Mouse (Mus musculus) cerebellum, adult 9-10 months (tissue): ENCODE measurements around the gene Ttc36.

Experiments
- DNase-seq: peaks from one replicate; pipeline ENCODE4 v3.0.0; 2022

Ttc36 gene

DNA sequence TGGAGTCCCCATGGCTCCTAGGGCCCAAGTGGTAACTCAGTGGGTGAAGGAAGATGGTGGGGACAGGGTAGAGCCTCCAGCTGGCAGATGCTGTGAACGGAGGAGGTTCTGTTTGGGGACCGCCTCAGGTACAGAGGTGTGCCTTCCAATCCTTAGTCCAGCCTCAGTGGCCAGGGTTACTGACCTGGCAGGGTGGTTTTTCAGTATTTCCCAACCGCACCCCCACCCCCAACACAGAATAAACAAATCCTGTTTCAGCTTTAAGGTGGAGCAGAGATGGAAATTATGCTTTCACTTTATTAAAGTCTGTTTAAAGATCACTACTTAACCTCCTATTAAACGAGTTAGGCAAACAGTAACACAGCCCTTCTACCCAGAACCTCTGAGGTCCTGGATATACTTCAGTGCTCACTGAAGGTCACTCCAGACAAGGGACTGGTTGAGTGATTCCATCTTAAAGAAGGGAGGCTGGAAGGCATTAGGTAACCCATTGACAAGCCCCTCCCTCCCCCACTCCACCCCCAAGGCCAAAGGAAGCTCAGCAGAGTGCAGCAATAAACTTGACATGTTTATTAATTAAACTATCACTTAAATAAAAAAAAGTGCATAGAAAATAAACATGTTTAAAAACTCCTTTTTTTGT lies at the start of gene Ttc36:
Ttc36 (minus strand) TSS at position 265 of the 643 bp plus-strand sequence.
- DNase-seq: no peak

DNA sequence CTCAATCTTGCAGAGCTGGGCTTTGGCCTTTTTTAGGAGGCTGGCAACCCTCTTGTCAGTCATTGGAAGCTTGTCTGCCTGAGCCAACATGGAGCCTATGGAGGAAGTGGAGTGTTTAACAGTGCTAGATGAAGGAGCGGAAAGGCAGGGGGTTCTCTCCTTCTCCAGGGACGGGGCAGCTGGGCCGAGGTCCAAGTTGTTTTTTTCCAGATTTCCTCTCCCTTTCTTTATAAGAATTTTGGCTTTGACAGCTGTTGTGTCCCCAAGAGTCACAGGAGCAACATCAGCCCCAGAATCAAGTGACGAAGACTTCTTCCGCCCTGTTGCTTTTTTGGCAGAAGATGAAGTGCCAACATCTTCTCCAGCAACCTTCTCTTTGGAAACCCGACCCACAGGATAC lies 44.6 kb upstream of the Ttc36 start:
- no peak for DNase-seq

DNA sequence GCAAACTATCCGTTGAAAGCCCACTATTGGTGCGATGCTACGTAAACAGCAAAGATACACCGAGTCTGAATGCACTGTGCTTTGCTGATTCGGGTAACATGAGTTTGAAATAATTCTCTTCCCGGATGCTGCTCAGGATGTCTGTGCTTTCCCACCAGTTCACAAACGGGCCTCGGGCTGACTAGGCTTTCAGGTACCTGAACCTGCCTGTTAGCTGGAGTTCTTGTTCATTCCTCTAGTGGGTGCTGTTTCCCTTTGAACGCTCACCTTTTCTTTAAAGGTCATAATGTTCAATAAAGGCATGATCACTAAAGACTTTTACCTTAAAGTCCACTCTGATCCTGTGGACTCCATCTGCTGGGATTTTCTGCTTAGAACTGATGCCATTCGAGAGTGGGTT lies 38.4 kb upstream of the Ttc36 start:
- peak; percentile 59 for DNase-seq

DNA sequence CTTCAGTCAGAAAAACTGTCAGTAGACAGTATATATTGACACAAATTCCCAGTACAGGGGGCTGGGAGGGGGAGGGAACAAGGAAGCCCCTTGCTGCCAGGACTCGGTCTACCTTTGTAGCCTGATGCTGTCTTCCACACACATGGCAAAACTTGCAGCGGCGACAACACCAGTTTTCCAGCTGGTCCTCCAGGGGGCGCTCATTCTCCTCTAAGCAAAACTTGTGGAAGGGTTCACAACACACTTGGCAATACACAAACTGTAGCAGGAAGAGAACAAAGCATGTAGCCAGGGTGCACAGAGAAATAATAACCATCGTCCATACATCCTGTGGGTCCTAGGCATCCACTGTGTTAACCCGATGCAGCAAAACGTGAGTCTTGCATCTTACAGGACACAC lies 33.6 kb upstream of the Ttc36 start:
- peak; percentile 77 for DNase-seq

DNA sequence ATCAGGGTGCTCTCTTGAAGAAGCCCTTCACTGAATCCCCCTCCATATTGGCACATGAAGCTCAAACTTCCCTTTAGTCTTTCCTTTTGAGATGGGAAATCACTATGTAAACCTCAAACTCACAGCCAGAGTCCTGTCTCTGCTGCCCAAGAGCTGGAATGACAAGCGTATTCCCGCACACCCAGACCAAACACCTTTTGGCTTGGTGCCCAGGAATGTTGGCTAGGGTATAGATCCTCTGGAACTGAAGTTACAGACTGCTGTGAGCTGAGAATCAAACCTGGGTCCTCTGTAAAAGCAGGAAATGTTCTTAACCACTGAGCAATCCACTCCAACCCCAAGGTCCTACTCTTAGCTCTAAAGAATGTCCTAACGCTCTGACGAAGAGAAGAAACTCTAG lies 29.5 kb upstream of the Ttc36 start:
- DNase-seq: peak; percentile 26

DNA sequence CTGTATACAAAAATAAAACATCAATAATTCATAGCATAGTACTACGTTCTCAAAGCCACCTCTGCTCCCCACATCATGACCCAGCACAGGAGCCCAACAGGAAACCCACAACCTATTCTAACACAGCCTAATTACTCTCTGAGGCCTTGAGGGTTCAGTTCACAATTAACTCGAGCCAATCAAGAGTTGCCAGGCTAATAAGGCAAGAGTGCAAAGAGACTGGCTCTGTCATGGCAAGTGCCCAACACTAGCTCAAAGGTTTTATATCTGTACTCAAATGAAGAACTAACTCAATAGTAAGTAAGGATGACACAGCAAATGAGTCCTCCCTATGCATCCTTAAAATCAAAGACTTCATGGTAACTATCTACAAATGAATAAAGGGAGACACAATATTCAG lies 27.6 kb upstream of the Ttc36 start:
- DNase-seq: no peak

DNA sequence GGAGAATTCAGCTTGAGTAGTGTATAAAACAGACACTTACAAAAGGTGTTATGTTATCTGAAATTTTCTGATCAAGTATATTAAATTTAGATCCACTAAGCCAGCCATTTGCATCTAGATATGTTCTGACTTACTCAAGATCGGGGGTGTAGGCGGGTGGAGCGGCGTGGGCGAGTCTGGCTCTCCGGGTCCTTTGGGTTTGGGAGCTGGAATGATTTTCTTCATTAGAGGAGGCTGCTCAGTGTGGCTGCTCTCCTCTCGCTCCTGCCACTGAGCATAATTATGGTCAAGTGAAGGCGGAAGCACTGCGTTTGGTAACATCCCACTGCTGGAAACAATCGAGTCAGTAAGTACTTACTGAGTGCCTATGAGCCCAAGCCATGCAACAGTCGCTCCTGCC lies 26.1 kb upstream of the Ttc36 start:
- DNase-seq: no peak

DNA sequence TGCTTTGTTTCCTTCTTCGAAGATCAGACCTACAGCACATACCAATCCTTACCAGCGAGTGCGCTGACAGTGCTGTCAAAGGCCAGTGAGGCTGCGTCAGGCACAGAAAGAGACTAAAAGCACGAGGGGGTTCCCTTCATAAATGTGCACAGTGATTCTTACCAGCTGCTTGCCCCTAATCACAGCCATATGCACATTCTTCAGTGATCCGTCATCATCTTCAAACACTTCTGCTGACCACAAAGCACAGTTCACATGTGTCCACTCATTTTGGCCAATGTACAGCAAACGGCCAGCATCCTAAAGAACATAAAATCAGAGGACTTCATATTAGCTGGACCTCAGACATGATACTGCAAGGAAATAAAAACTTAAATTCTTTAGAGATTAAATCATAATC lies 23.8 kb upstream of the Ttc36 start:
- DNase-seq: no peak

DNA sequence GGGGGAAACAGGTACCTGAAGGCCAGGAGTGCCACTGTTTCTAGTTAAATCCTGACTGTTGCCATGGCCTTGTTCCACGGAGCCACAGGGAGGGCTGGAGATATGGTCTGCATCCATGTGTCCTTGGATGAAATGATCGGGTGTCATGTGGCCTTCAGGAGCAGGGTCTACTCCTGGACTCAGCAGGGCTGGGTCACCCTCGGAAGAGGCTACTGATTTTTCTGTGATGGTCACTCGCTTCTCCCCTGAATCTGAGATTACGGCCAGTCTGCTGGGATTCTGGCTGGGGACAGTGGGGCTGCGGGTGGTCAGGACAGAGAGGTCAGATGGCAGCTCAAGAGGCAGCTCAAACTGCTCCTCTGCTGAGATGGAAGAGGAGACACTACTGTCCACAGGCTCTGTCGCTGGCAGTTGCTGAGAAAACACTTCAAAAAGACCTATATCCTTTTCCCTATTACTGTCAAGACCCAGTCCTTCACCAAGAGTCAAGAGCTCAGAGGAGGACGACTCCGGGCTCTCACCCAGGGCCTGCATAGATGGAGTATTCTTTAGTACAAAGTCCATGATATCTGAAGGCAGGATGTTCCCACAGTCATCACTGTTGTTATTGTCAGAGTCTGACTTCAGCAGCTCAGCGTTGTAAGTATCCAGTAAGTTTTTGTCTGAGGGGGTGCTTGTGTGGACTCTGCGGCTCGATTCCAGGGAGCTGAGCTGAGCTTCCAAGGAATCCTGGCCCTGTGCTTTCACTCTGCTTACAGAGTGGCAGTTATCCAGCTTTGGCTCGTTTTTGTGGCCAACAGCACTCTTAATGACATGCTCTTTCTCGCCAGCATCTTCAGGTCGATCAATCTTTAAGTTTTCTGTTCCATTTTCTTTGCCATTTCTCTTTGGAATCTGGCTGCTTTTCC lies 17.3 kb upstream of the Ttc36 start:
- no peak for DNase-seq

DNA sequence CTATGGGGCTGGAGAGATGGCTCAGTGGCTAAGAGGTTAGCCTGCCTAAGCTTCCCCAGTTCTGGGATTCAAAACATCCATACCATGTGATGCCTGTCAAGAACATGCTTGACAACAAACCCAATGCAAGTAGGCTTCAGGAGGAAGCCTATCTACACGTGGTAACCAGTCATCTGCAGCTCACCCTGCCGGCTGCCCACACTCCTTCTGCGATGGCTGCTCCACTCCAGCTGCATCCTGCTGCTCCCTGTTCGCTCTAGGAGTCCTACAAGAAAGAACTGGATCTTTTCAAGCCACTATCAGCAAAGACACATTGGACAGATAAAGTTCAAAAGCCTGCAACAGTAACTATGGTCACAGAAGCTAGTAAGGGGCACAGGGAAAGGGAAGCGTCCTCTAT lies 14.7 kb upstream of the Ttc36 start:
- no peak for DNase-seq

DNA sequence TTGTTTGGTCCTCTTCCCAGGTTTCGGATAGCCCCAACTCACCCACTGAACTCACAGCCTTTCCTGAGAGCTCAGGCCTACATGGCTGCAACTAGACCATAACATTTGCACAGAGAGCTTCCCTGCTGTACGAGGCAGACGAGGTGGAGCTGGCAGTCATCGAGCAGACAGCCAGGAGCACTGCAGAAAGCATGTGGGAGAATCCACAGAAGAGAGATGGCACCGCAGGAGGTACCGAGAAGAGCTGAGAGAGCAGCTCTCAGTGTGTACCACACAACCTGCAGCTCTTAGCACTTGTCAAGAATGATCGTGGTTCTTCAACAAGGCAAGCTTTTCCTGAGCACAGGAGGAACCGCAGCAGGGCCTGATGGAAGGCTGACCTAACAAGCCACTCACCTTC lies 11.3 kb upstream of the Ttc36 start:
- no peak for DNase-seq

DNA sequence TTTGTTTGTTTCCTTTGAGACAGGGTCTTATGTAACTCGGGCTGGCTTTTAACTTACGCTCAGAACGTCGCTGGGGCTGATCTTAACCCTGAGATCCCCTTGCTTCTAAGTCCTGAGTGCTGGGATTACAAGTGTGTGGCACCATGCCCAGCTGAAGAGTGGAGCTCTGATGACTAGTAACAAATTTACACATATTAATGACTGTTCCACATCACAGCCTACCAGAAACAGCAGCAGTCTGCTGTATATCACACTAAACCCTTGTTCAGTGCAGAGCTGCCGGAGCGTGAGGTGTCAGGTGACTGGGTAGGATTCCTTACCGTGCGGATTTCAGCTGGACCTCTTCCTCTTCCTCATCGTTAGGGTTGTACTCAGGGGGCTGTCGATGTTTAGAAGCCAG lies 7.4 kb upstream of the Ttc36 start:
- no peak for DNase-seq

DNA sequence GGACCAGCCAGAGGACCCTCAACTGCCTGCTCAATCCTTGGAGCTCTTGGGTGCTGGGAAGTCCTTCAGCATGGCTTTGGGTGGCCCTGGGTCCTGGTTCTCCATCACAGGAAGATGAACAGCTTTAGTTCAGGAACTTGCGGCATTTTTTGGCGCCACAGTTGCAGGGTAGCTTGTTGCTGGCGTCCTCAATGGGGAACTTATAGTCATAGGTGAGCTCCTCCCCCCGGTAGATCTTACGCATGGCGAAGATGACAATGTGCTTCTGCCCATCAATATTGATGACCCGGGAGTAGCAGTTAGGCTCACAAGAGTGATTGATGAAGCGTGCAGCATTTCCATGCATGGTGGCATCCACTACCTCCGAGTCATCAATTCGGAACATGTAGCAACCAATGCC lies 4.9 kb upstream of the Ttc36 start:
- no peak for DNase-seq

DNA sequence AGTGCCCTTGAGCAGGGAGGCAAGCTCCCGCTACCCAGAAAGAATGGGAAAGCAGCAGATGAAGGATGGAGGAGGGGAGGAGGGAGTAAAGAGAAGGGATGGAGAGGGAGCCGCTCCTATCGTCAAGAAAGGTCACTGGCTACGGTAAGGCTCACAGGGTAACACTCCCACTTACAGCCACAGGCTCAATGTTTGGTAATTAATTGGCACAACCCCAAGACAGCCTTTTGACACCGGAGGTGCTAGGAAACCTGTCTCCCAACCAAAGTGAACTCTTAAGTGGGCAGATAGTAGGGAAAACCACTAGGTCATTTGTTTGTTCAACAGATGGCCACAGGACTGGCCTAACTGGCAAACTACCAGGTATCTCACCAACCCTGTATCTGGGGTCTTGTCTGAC lies 4.3 kb upstream of the Ttc36 start:
- no peak for DNase-seq

DNA sequence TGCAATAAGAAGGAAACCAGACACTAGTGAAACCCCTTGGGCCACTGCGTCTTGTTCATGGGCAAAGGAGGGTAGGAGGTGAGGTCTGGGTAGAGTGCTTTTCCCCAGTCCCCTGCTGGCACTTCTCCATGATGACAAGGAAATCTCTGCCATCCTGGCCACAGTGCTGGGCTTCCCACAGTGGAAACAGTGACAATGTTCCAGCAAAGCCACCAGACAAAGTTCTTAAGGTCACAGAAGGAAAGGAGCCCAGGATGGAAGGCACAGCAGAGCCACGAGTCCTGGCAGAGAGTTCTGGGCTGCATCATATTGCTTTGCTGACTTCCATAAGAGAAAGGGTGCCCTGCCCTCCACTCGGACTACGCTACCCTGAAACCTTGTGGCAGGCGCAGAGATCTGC lies 2.7 kb upstream of the Ttc36 start:
- no peak for DNase-seq

DNA sequence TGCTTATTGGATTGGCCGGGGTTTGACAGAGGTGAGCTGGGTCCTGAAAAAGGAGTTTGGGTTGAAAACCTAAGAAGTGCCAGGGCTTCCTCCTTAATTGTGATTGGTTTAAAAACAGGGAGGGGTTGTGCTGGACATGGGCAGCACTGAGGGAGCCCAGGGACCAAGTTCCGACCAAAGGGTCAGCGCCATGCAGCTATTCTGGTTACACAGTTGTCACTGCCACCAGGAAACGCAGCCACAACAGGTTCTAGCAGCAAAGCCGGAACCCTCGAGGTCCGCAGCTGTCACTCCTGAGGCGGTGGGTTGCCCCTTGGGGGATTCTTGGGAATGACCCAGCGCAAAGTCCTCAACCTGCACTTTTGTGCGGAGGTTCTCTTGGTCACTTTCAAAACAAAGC lies 1.8 kb upstream of the Ttc36 start:
- no peak for DNase-seq

DNA sequence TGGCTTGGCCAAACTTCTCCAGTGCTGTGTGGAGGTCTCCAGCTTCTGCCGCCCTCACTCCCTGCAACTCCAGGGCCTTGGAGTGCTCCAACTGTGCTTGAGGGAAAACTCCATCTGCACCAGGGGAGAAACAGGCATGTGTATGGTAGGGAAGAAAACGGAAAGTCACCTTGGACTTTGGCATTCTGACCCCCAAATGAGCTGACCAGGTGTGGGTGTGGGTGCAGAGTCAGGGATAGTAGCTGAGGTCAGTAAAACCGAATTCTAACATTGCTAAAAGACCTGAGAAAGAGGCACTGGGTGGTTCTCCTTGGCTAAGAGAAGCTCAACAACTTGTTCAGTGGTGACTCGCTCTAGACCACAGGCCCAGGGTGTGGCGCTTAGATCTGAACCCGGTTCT lies 1.2 kb downstream of the Ttc36 start:
- DNase-seq: no peak

DNA sequence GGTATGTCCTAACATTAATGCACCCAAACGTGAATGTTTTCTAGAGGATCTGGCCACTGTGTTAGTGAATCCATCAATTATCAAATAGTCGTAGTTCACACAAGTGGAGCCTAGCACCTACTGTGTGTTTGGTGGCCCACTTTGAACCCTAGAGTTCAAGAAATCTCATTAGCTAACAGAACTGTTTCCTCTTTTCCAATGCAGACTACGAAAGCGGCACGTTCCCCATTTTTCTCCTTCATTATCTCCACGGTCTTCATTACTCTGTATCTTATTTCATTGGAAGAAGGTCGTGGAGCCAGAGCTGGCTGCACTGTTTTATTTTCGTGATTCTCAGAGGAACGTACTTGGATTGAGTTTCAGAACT lies 2.9 kb downstream of the Ttc36 start:
- DNase-seq: no peak

DNA sequence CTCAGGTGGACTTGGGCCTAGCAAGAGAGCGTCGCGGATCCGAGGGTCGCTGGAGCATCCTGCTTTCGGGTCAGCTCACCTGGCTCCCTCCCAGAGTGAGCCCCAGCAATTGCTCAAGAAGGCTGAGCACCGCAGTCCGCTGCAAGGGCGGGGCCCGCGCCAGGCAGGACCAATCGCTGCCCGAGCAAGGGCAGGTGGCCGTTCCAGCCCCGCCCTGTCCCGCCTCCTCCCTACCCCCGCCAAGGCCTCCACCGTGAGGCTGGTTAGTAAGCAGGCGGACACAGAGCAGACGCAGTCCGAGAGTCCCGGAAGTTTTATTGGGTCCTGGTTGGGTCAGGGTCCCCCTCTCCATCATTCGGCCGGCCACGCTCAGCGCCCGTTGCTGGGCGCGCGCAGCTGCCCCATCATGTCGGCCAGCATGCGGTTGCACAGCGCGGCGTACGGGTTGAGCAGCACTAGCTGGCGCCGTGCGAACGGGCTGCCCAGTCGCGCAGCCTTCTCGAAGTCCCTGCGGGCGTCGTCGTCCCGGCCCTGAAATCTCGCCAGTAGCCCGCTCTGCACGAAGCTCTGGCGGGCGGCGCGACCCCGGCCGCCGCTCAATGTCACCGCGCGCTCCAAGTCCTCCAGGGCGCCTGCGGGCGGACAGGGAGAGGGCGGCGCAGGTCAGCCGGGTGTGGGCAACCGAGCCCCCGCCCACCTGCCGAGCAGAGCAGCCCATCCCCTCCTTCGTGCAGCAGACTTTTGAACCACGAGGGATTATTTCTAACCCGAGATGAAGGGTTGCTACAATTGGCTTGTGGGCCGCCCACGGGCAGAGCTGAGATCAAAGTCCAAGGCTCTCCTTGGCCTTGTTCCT lies 3.5 kb downstream of the Ttc36 start, which contains the start of gene Tmem25:
Tmem25 (minus strand) TSS at position 206 of the 856 bp plus-strand sequence.
- DNase-seq: peak; percentile 93

DNA sequence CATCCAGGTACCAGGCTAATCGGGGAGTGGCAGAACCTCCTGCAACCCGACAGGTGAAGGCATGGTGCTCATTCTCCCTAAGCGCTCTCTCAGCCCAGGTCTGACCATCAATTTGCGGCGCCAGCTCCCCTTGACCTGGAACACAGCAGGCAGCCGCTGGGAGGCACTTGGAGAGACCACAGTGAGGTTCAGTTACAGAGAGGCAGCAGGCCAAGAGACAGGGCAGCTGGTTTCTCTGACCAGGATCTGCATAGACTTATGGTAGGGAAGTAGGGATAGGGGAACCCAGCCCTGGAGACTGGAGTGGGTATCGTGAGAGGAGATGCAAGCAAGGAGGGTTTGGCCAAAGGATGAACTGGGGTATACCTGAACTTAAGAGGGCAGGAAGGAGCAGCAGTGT lies 4.6 kb downstream of the Ttc36 start:
- DNase-seq: peak; percentile 52

DNA sequence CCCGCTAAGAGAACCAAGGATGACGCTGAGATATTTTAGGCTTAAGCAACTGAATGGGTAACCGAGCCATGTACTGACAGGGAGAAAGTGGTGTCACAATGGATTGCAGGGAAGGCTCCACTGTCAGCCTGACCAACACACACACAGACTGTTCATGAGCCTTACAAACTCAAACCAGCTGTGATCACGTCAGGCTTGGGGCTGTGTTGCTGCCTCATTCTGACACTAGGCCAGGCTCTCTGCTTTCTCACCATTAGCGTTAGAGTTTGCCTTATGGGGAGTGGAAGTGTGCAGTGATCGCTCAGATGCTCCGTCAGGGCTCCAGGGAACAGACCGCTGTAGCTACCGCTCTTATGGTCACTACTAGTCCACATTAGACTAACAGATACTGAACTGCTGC lies 10.0 kb downstream of the Ttc36 start:
- no peak for DNase-seq

DNA sequence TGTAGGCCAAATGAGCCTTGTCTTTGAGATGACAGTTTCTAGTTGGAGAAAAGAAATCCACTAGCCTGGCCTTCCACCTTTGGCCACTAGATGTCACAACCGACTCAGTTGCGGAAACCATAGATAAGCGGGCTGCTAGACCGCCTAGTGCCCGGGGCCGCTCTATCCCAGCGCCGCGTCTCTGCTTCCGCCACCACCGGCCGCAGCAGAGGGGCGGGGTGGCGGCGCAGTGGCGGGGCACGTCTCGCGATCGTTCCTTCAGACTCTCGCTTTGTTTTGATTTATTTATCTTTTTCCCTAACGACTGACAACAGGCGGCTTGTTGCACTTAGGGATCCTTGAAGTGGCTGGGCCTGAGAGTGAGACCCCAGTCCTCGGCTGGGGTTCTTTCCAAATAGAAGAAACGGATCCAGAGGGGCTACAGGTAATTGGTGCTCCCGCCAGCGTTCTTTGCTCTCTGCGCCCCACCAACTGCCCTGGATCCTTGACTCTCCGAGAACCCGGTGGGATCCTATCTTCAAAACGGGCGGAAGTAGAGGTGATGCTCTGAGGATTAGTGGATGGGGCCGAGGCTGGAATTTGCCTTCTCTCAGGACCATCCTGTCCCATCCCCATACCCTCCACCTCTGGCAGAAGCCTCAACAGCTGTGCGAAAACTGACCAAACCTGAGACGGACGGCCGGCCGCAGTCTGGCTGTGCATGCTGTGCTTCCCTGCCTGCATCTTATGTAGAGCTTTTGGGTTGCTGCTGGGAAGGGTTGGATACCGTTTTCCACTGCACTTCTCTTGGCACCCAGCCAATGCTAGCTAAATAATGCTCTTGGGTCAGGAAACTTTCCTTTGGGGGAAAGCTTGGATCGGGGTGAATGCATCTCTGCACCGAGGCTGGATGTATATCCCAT lies 29.9 kb downstream of the Ttc36 start:
- DNase-seq: peak; percentile 95

DNA sequence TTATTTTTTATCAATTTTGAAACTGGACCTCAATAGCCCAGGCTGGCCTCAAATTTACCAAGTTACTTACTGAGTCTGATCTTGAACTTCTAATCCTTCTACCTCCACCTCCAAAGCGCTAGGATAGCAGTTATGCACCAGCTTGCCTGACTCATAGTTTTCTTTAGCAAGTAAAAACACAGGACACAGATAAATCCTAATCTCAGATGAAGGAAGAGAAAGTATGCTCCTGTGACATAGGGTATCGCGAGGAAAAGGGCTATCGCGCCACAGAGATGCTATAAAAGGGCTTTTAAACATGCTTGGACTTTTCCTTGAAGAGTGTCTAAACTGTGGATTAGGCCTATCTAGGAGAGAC lies 30.5 kb downstream of the Ttc36 start:
- no peak for DNase-seq
